Mouse (Mus musculus) G1E (cell line): ENCODE measurements around the gene Aebp2. TPM values are rescaled to one million over a fixed set of nuclear protein-coding genes. Genes with fewer than 3 reads are reported as not detected.
"Not testable (repeated sequence)": the region's sequence is repeated elsewhere in the genome, so short reads cannot be mapped to it uniquely, and the experiment has no call there.

ENCODE experiments used
- ATAC-seq: 2 replicates; pipeline ENCODE4 v1.8.0; 2016; ENCODE audit warnings: mild to moderate bottlenecking; ENCODE audit not compliant: insufficient number of reproducible peaks, poor library complexity, low FRiP score, severe bottlenecking; ENCODE audit errors: extremely low read depth
- DNase-seq: peaks from one replicate; pipeline ENCODE4 v3.0.0; 2012; ENCODE audit warnings: low spot score
- H3K27me3 ChIP-seq: 2 replicates; pipeline ENCODE4 v1.6.1; 2012; ENCODE audit warnings: mild to moderate bottlenecking, low read length, inconsistent platforms; ENCODE audit not compliant: insufficient read depth
- H3K36me3 ChIP-seq: replicated peaks from 2 replicates; pipeline ENCODE3; 2012; ENCODE audit warnings: mild to moderate bottlenecking, inconsistent platforms
- H3K4me1 ChIP-seq: 2 replicates; pipeline ENCODE4 v1.6.1; 2012; ENCODE audit warnings: low read depth, low read length, inconsistent platforms, mixed read lengths; ENCODE audit not compliant: insufficient read depth
- H3K4me3 ChIP-seq: 2 replicates; pipeline ENCODE4 v1.5.1; 2012; ENCODE audit warnings: low read depth, mild to moderate bottlenecking, inconsistent platforms, low read length, moderate library complexity, mixed read lengths
- H3K9me3 ChIP-seq: replicated peaks from 2 replicates; pipeline ENCODE4 v1.6.1; 2012; ENCODE audit warnings: inconsistent platforms
- CTCF ChIP-seq: IDR thresholded peaks from 2 replicates; pipeline ENCODE4 v1.5.1; 2012; ENCODE audit warnings: low read depth, low read length, inconsistent platforms, mixed read lengths
- GATA1 ChIP-seq: IDR thresholded peaks from 2 replicates; pipeline ENCODE4 v1.6.1; 2012; ENCODE audit warnings: borderline replicate concordance, low read length, inconsistent platforms, mixed read lengths
- GATA2 ChIP-seq: IDR thresholded peaks from 2 replicates; pipeline ENCODE4 v1.6.1; 2012; ENCODE audit warnings: low read depth, low read length, inconsistent platforms, borderline replicate concordance
- POLR2AphosphoS5 ChIP-seq: IDR thresholded peaks from 2 replicates; pipeline ENCODE4 v1.6.1; 2012; ENCODE audit warnings: low read depth, low read length, inconsistent platforms; ENCODE audit not compliant: insufficient replicate concordance
- TAL1 ChIP-seq: conservative IDR thresholded peaks from 2 replicates; pipeline ENCODE4 v1.6.1; 2012; ENCODE audit warnings: low read depth, low read length, inconsistent platforms, mixed read lengths
- polyA plus RNA-seq: library from polyadenylated mRNA; stranded (reverse); fragments of >175 nt; gene quantifications from 2 replicates; pipeline ENCODE4 v1.2.3, GENCODE M21; 2012
- total RNA-seq, 2 experiments: library from RNA; stranded (forward) in 1 of 2; stranded (reverse) in 1 of 2; fragments of 200-1000 nt in 1 of 2; fragments of >200 nt in 1 of 2; fragmentation: Nextera tagmentation in 1 of 2; gene quantifications; 2 replicates each; pipeline ENCODE4 v1.2.3; 2014 to 2017

Gene Aebp2
- total and polyA plus RNA-seq, 3 experiments, result 41.6 to 71.7 (median 71.6) TPM

- TF ChIP-seq POLR2AphosphoS5 (no peak), TAL1 (no peak), CTCF (no peak), GATA2 (no peak), GATA1 (no peak)
- H3K4me1 ChIP-seq, result no peaks in the 10 kb centered on the region
- no peak for ATAC-seq
These were observed 24.8 kb upstream of the Aebp2 start for GRCm38 (mm10) chr6:140597381-140598329.

GRCm38 (mm10) chr6:140598516-140598915 is 23.9 kb upstream of the Aebp2 start:
- DNase-seq (no peak), ATAC-seq (no peak)
- H3K4me3 ChIP-seq, result no peak overlapping the region
- H3K4me1 ChIP-seq, result no peaks in the 10 kb centered on the region
- TF ChIP-seq CTCF (no peak), TAL1 (no peak)
- no peaks in the 10 kb centered on the region for H3K27me3 ChIP-seq
- peaks cover 36% of the 10 kb centered on the region for H3K9me3 ChIP-seq
- no peaks in the 10 kb centered on the region for H3K36me3 ChIP-seq

More at GRCm38 (mm10) chr6:140597381-140598329, 24.8 kb upstream of the Aebp2 start:
- DNase-seq, result no peak
- no peak overlapping the region for H3K4me3 ChIP-seq
- no peaks in the 10 kb centered on the region for H3K36me3 ChIP-seq
- peaks cover 41% of the 10 kb centered on the region for H3K9me3 ChIP-seq
- H3K27me3 ChIP-seq, result no peaks in the 10 kb centered on the region

GRCm38 (mm10) chr6:140599337-140599736 is 23.1 kb upstream of the Aebp2 start:
- Histone ChIP-seq H3K4me1 (no peaks in the 10 kb centered on the region), H3K9me3 (peaks cover 29% of the 10 kb centered on the region), H3K27me3 (no peaks in the 10 kb centered on the region), H3K36me3 (no peaks in the 10 kb centered on the region), H3K4me3 (no peak overlapping the region)
- DNase-seq (no peak), ATAC-seq (no peak)
- no peak for TF ChIP-seq GATA1
- TF ChIP-seq CTCF, result no peak
- TF ChIP-seq TAL1, result no peak
- no peak for TF ChIP-seq GATA2
- no peak for TF ChIP-seq POLR2AphosphoS5

GRCm38 (mm10) chr6:140600671-140601070 is 21.8 kb upstream of the Aebp2 start:
- H3K27me3 ChIP-seq, H3K4me3 ChIP-seq, H3K4me1 ChIP-seq, ATAC-seq, DNase-seq, H3K36me3 ChIP-seq: not testable (repeated sequence)
- H3K9me3 ChIP-seq, result peaks cover 23% of the 10 kb centered on the region

- no peak for TF ChIP-seq CTCF
- TF ChIP-seq GATA1, result no peak
- TF ChIP-seq GATA2, result no peak
- H3K9me3 ChIP-seq, result peaks cover 20% of the 10 kb centered on the region
- H3K4me1 ChIP-seq, result no peaks in the 10 kb centered on the region
- no peak overlapping the region for H3K4me3 ChIP-seq
- H3K36me3 ChIP-seq, result no peaks in the 10 kb centered on the region
- H3K27me3 ChIP-seq, result no peaks in the 10 kb centered on the region
- ATAC-seq (no peak), DNase-seq (no peak)
These were observed 21.3 kb upstream of the Aebp2 start for GRCm38 (mm10) chr6:140601175-140601574.

- Histone ChIP-seq H3K4me1 (no peaks in the 10 kb centered on the region), H3K9me3 (peaks cover 12% of the 10 kb centered on the region; the same call in 1 of the 2 replicates), H3K4me3 (no peak overlapping the region), H3K27me3 (no peaks in the 10 kb centered on the region), H3K36me3 (no peaks in the 10 kb centered on the region)
- TF ChIP-seq GATA2 (no peak), TAL1 (no peak), GATA1 (no peak), POLR2AphosphoS5 (no peak), CTCF (no peak)
- DNase-seq (no peak), ATAC-seq (no peak)
These were observed 19.1 kb upstream of the Aebp2 start for GRCm38 (mm10) chr6:140603228-140603944.

- not testable (repeated sequence) for H3K4me3 ChIP-seq, H3K36me3 ChIP-seq, H3K9me3 ChIP-seq, H3K27me3 ChIP-seq, H3K4me1 ChIP-seq, DNase-seq, ATAC-seq
These were observed 17.3 kb upstream of the Aebp2 start for GRCm38 (mm10) chr6:140605173-140605572.
